Mouse (Mus musculus) frontal cortex, postnatal 25 days (tissue): ENCODE data around the gene Galp.

Experiments
- DNase-seq, 2 experiments: peaks; one replicate each; pipeline ENCODE4 v3.0.0; 2022; ENCODE audit warnings: low spot score in 2 of 2

Galp gene

GRCm38 (mm10) chr7:6196790-6197189 lies at the start of gene Galp:
Gene Galp (plus strand): TSS chr7:6197090.
- no peak for DNase-seq

GRCm38 (mm10) chr7:6147688-6148087 lies 49.2 kb upstream of the Galp start:
- DNase-seq, result no peak

GRCm38 (mm10) chr7:6151266-6151665 lies 45.6 kb upstream of the Galp start:
- no peak for DNase-seq

- DNase-seq, result no peak
Measured at GRCm38 (mm10) chr7:6152036-6152435, 44.9 kb upstream of the Galp start.

- DNase-seq, result no peak
Measured at GRCm38 (mm10) chr7:6153131-6153530, 43.8 kb upstream of the Galp start.

GRCm38 (mm10) chr7:6154164-6154563 lies 42.7 kb upstream of the Galp start:
- no peak for DNase-seq

GRCm38 (mm10) chr7:6155031-6155872 lies 41.6 kb upstream of the Galp start:
- DNase-seq, result peak; percentile 50 to 62

- peak; percentile 92 to 95 for DNase-seq
Measured at GRCm38 (mm10) chr7:6155901-6156411, 40.9 kb upstream of the Galp start, which contains the start of gene Zfp787. Gene Zfp787 (minus strand): TSS chr7:6155997.

- DNase-seq, result no peak
Measured at GRCm38 (mm10) chr7:6156901-6157472, 39.9 kb upstream of the Galp start.

- DNase-seq, result no peak
Measured at GRCm38 (mm10) chr7:6157479-6157878, 39.4 kb upstream of the Galp start.

GRCm38 (mm10) chr7:6159604-6160003 lies 37.3 kb upstream of the Galp start:
- no peak for DNase-seq

- DNase-seq, result no peak
Measured at GRCm38 (mm10) chr7:6161541-6161940, 35.3 kb upstream of the Galp start.

- DNase-seq, result no peak
Measured at GRCm38 (mm10) chr7:6162172-6162571, 34.7 kb upstream of the Galp start.

GRCm38 (mm10) chr7:6164671-6165070 lies 32.2 kb upstream of the Galp start:
- no peak for DNase-seq

- no peak for DNase-seq
Measured at GRCm38 (mm10) chr7:6169403-6169802, 27.5 kb upstream of the Galp start.

GRCm38 (mm10) chr7:6170391-6170790 lies 26.5 kb upstream of the Galp start:
- DNase-seq, result no peak

- DNase-seq, result no peak
Measured at GRCm38 (mm10) chr7:6170871-6171270, 26.0 kb upstream of the Galp start.

GRCm38 (mm10) chr7:6171444-6172005 lies 25.4 kb upstream of the Galp start:
- DNase-seq, result peak; percentile 40 to 55

GRCm38 (mm10) chr7:6172006-6172649 lies 24.8 kb upstream of the Galp start, which contains the start of gene Zfp444:
Gene Zfp444 (plus strand): TSS chr7:6172226.
- DNase-seq, result peak; percentile 99 to 100

GRCm38 (mm10) chr7:6172674-6173244 lies 24.1 kb upstream of the Galp start:
- no peak for DNase-seq

- no peak for DNase-seq
Measured at GRCm38 (mm10) chr7:6173872-6174271, 23.0 kb upstream of the Galp start.
